Mouse (Mus musculus) midbrain, postnatal 0 days (tissue): ENCODE measurements around the gene Sgpl1. TPM values are rescaled to one million over a fixed set of nuclear protein-coding genes. Genes with fewer than 3 reads are reported as not detected.
A peak's percentile ranks its signal among the peaks of the same experiment; 100 is the strongest.

Experiments
- ATAC-seq: fragments of 200-750 bp; cut with Nextera tagmentation; 2 replicates; pipeline ENCODE4 v1.8.0; 2017; ENCODE audit warnings: moderate number of reproducible peaks, mild to moderate bottlenecking, moderate TSS enrichment, moderate library complexity; ENCODE audit not compliant: low FRiP score
- DNase-seq: peaks from one replicate; pipeline ENCODE4 v3.0.0-alpha.2; 2015; ENCODE audit warnings: low spot score
- H3K27ac ChIP-seq: fragments of 300-500 bp; sonication (generic); 2 replicates; pipeline ENCODE4 v1.5.1; 2014; ENCODE audit warnings: low read depth, mild to moderate bottlenecking, low read length, mixed read lengths
- H3K27me3 ChIP-seq: fragments of 300-500 bp; sonication (generic); 2 replicates; pipeline ENCODE4 v1.6.1; 2014; ENCODE audit warnings: low read length, control low read depth, mixed read lengths; ENCODE audit not compliant: insufficient read depth
- H3K36me3 ChIP-seq: fragments of 300-500 bp; sonication (generic); 2 replicates; pipeline ENCODE4 v1.6.1; 2014; ENCODE audit warnings: low read length, control low read depth, mixed read lengths; ENCODE audit not compliant: insufficient read depth
- H3K4me1 ChIP-seq: fragments of 300-500 bp; sonication (generic); 2 replicates; pipeline ENCODE4 v1.6.1; 2014; ENCODE audit warnings: mild to moderate bottlenecking, control low read depth, antibody characterized with exemption, low read length, mixed read lengths; ENCODE audit not compliant: insufficient read depth
- H3K4me2 ChIP-seq: fragments of 300-500 bp; sonication (generic); 2 replicates; pipeline ENCODE4 v1.6.1; 2014; ENCODE audit warnings: low read depth, mild to moderate bottlenecking, low read length, mixed read lengths; ENCODE audit not compliant: poor library complexity, severe bottlenecking
- H3K4me3 ChIP-seq: fragments of 300-500 bp; sonication (generic); 2 replicates; pipeline ENCODE4 v1.5.1; 2014; ENCODE audit warnings: low read depth, mild to moderate bottlenecking, low read length, moderate library complexity
- H3K9ac ChIP-seq: fragments of 300-500 bp; sonication (generic); replicated peaks from 2 replicates; pipeline ENCODE4 v1.6.1; 2014; ENCODE audit warnings: mild to moderate bottlenecking, low read length, moderate library complexity, mixed read lengths; ENCODE audit not compliant: poor library complexity, severe bottlenecking
- H3K9me3 ChIP-seq: fragments of 300-500 bp; sonication (generic); 2 replicates; pipeline ENCODE4 v1.6.1; 2016; ENCODE audit warnings: low read length, control low read depth
- CTCF ChIP-seq: IDR thresholded peaks from 2 replicates; pipeline ENCODE4 v1.5.1; 2016; ENCODE audit warnings: antibody characterized with exemption, mild to moderate bottlenecking
- WGBS: fragments of 180-500 bp; shearing (Covaris S2); extraction: QIAGEN DNeasy Blood & Tissue Kit; methylation state at CpG from one replicate; pipeline ENCODE4 v1.1.7; 2014; 5-methylcytosine and 5-hydroxymethylcytosine counted together
- polyA plus RNA-seq: library from polyadenylated mRNA; unstranded; fragments of >200 nt; fragmentation: Nextera tagmentation; extraction: Ambion mirVana; gene quantifications from 2 replicates; pipeline ENCODE4 v1.2.1, GENCODE M21; 2015
- total RNA-seq: library from RNA; depleted of rRNA; stranded (reverse); fragments of >200 nt; gene quantifications from 2 replicates; pipeline ENCODE4 v1.2.3, GENCODE M21; 2014

Gene Sgpl1
- total and polyA plus RNA-seq, 2 experiments from 2014 or later: 30.5 to 51.8 TPM

- H3K36me3 ChIP-seq: peaks cover 5% of the 10 kb centered on the region; the same call in 1 of the 2 replicates
- H3K4me1 ChIP-seq: no peaks in the 10 kb centered on the region
- H3K9me3 ChIP-seq: no peaks in the 10 kb centered on the region
- H3K9ac ChIP-seq: no peak overlapping the region
- ATAC-seq (0 out of 2 replicates have a peak, but pooled peaks have one; percentile 34), DNase-seq (peak; percentile 63)
- no peak overlapping the region for H3K27ac ChIP-seq
- H3K4me3 ChIP-seq: no peak overlapping the region
- no peaks in the 10 kb centered on the region for H3K27me3 ChIP-seq
- no peak overlapping the region for H3K4me2 ChIP-seq
- WGBS: 16% methylated on average over 16 of the region's 16 CpGs
- peak; percentile 90 for TF ChIP-seq CTCF
These were observed 75.2 kb downstream of the Sgpl1 start for GRCm38 (mm10) chr10:61072324-61072723.

GRCm38 (mm10) chr10:61069248-61069647 is 78.3 kb downstream of the Sgpl1 start:
- TF ChIP-seq CTCF: no peak
- ATAC-seq (no peak), DNase-seq (no peak)
- H3K9ac ChIP-seq: no peak overlapping the region
- no peak overlapping the region for H3K4me2 ChIP-seq
- no peak overlapping the region for H3K4me3 ChIP-seq
- H3K9me3 ChIP-seq: no peaks in the 10 kb centered on the region
- WGBS: 18% methylated on average over 13 of the region's 13 CpGs
- H3K27me3 ChIP-seq: 0 out of 2 replicates have a peak, but pooled peaks cover 3% of the 10 kb centered on the region
- H3K27ac ChIP-seq: no peak overlapping the region
- no peaks in the 10 kb centered on the region for H3K4me1 ChIP-seq
- H3K36me3 ChIP-seq: peaks cover 5% of the 10 kb centered on the region; the same call in 1 of the 2 replicates

GRCm38 (mm10) chr10:61068436-61069192 is 78.9 kb downstream of the Sgpl1 start:
- H3K4me1 ChIP-seq: no peaks in the 10 kb centered on the region
- TF ChIP-seq CTCF: peak; percentile 89
- peaks cover 5% of the 10 kb centered on the region; the same call in 1 of the 2 replicates for H3K36me3 ChIP-seq
- H3K27me3 ChIP-seq: peaks cover 3% of the 10 kb centered on the region; the same call in 1 of the 2 replicates
- DNase-seq (peak; percentile 81), ATAC-seq (peak; percentile 28; the same call in 1 of the 2 replicates)
- H3K4me2 ChIP-seq: no peak overlapping the region
- no peaks in the 10 kb centered on the region for H3K9me3 ChIP-seq
- no peak overlapping the region for H3K4me3 ChIP-seq
- no peak overlapping the region for H3K9ac ChIP-seq
- 7% methylated on average over 8 of the region's 8 CpGs for WGBS
- no peak overlapping the region for H3K27ac ChIP-seq

- ATAC-seq: no peak
- no peak for TF ChIP-seq CTCF
- DNase-seq: peak; percentile 56
- Histone ChIP-seq H3K27me3 (peaks cover 3% of the 10 kb centered on the region; the same call in 1 of the 2 replicates), H3K4me1 (no peaks in the 10 kb centered on the region), H3K36me3 (no peaks in the 10 kb centered on the region), H3K4me3 (no peak overlapping the region), H3K9me3 (no peaks in the 10 kb centered on the region), H3K27ac (no peak overlapping the region), H3K9ac (no peak overlapping the region), H3K4me2 (no peak overlapping the region)
- 55% methylated on average over 13 of the region's 13 CpGs for WGBS
These were observed 82.1 kb downstream of the Sgpl1 start for GRCm38 (mm10) chr10:61065287-61066005.

GRCm38 (mm10) chr10:61064635-61065034 is 82.9 kb downstream of the Sgpl1 start:
- ATAC-seq: no peak
- TF ChIP-seq CTCF: no peak
- H3K9me3 ChIP-seq: no peaks in the 10 kb centered on the region
- no peak overlapping the region for H3K27ac ChIP-seq
- no peak overlapping the region for H3K4me2 ChIP-seq
- peaks cover 3% of the 10 kb centered on the region; the same call in 1 of the 2 replicates for H3K27me3 ChIP-seq
- H3K9ac ChIP-seq: no peak overlapping the region
- H3K4me1 ChIP-seq: no peaks in the 10 kb centered on the region
- no peak overlapping the region for H3K4me3 ChIP-seq
- WGBS: 30% methylated on average over 8 of the region's 8 CpGs
- no peak for DNase-seq
- H3K36me3 ChIP-seq: no peaks in the 10 kb centered on the region
